Mouse (Mus musculus) kidney, adult 2 months (tissue): ENCODE results near the gene Psrc1.

ENCODE experiments used
- CTCF ChIP-seq: fragments of 200-500 bp; conservative IDR thresholded peaks from 2 replicates; pipeline ENCODE4 v1.5.1; 2011; ENCODE audit warnings: low read depth, mild to moderate bottlenecking, control low read depth, low read length, moderate library complexity, mixed read lengths; ENCODE audit not compliant: insufficient read depth, insufficient read length
- POLR2A ChIP-seq: fragments of 200-500 bp; IDR thresholded peaks from one replicate; pipeline ENCODE4 v1.6.1; 2011; ENCODE audit warnings: low read depth, low read length, control low read depth

GRCm38 (mm10) chr3:108360894-108361293 is 22.7 kb upstream of the Psrc1 start:
- no peak for TF ChIP-seq CTCF
- no peak for TF ChIP-seq POLR2A
